Mouse (Mus musculus) limb, embryonic 11.5 days (tissue): ENCODE measurements at regions not wholly inside any gene's neighbourhood (a gene's known extent, or its start where the extent isn't known, plus 50 kb on each side); places are given as distances from the start of the nearest gene placed in this dataset.

Experiments
- ATAC-seq: fragments of 200-750 bp; cut with Nextera tagmentation; 2 replicates; pipeline ENCODE4 v1.8.0; 2017; ENCODE audit warnings: low read depth; ENCODE audit not compliant: insufficient number of reproducible peaks, low FRiP score, low TSS enrichment
- DNase-seq: peaks from one replicate; pipeline ENCODE4 v3.0.0-alpha.2; 2015; ENCODE audit warnings: low spot score
- H3K27ac ChIP-seq: fragments of 300-500 bp; sonication (generic); replicated peaks from 2 replicates; pipeline ENCODE4 v1.5.1; 2014; ENCODE audit warnings: low read depth, mild to moderate bottlenecking, low read length
- H3K27me3 ChIP-seq: fragments of 300-500 bp; sonication (generic); 2 replicates; pipeline ENCODE4 v1.6.1; 2014; ENCODE audit warnings: mild to moderate bottlenecking, low read length, mixed read lengths; ENCODE audit not compliant: control insufficient read depth, insufficient read depth
- H3K36me3 ChIP-seq: fragments of 300-500 bp; sonication (generic); 2 replicates; pipeline ENCODE4 v1.6.1; 2014; ENCODE audit warnings: mild to moderate bottlenecking, low read length, moderate library complexity, mixed read lengths; ENCODE audit not compliant: control insufficient read depth, insufficient read depth
- H3K4me1 ChIP-seq: fragments of 300-500 bp; sonication (generic); 2 replicates; pipeline ENCODE4 v1.6.1; 2014; ENCODE audit warnings: low read length, mixed read lengths; ENCODE audit not compliant: control insufficient read depth, insufficient read depth
- H3K4me2 ChIP-seq: fragments of 300-500 bp; sonication (generic); 2 replicates; pipeline ENCODE4 v1.6.1; 2014; ENCODE audit warnings: low read depth, mild to moderate bottlenecking, moderate library complexity; ENCODE audit not compliant: severe bottlenecking
- H3K4me3 ChIP-seq: fragments of 300-500 bp; sonication (generic); 2 replicates; pipeline ENCODE4 v1.5.1; 2014; ENCODE audit warnings: low read depth, low read length
- H3K9ac ChIP-seq: fragments of 300-500 bp; sonication (generic); 2 replicates; pipeline ENCODE4 v1.6.1; 2014; ENCODE audit warnings: mild to moderate bottlenecking, low read length
- H3K9me3 ChIP-seq: fragments of 300-500 bp; sonication (generic); 2 replicates; pipeline ENCODE4 v1.6.1; 2016; ENCODE audit warnings: low read length; ENCODE audit not compliant: control insufficient read depth
- WGBS: fragments of 180-500 bp; shearing (Covaris S2); extraction: QIAGEN DNeasy Blood & Tissue Kit; methylation state at CpG from one replicate; pipeline ENCODE4 v1.1.7; 2014; 5-methylcytosine and 5-hydroxymethylcytosine counted together

DNA sequence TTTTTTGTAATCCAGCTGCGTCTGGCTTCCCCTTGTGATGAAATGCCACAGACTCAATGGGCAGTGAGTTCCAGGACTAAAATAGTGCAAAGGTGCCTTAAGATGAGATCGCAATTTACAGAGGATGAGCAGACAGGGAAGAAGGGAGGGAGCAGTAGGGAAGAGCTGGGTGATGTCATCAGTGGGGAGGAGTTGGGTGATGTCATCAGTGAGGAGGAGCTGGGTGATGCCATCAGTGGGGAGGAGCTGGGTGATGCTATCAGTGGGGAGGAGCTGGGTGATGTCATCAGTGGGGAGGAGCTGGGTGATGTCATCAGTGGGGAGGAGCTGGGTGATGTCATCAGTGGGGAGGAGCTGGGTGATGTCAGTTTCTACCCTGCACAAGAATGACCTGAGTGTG is 84.4 kb upstream of the 4930583I09Rik start:
- Histone ChIP-seq H3K27ac (no peak overlapping the region), H3K9ac (no peak overlapping the region), H3K4me3 (no peak overlapping the region), H3K4me1 (peaks cover 9% of the 10 kb centered on the region), H3K4me2 (no peak overlapping the region), H3K36me3 (no peaks in the 10 kb centered on the region), H3K27me3 (no peaks in the 10 kb centered on the region), H3K9me3 (no peaks in the 10 kb centered on the region)
- 87% methylated on average over 2 of the region's 2 CpGs for WGBS
- ATAC-seq = no peak
- no peak for DNase-seq

DNA sequence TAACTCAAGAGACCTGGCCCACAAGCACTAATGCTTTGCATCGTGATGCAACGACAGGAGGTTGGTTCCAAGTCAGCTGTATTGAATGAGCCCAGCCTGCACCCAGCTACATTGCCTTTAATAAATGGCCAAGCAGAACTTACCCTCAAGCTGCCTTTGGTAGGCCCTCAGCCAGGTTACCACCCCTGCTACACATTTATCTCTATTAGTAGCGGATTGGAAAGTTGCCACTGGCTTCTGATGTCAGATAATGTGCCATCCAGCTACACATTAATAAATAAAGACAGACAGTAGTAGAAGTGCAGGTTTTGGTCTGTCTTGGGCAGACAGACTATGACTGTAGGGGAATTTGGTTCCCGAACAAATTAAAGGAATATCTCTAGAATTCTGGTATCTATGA is 82.0 kb upstream of the 4930583I09Rik start:
- DNase-seq = no peak
- H3K4me2 ChIP-seq = no peak overlapping the region
- no peak overlapping the region for H3K9ac ChIP-seq
- WGBS = 89% methylated on average over 4 of the region's 4 CpGs
- H3K27ac ChIP-seq = no peak overlapping the region
- H3K27me3 ChIP-seq = no peaks in the 10 kb centered on the region
- no peak for ATAC-seq
- H3K4me3 ChIP-seq = no peak overlapping the region
- no peaks in the 10 kb centered on the region for H3K9me3 ChIP-seq
- H3K4me1 ChIP-seq = peaks cover 14% of the 10 kb centered on the region
- H3K36me3 ChIP-seq = no peaks in the 10 kb centered on the region

DNA sequence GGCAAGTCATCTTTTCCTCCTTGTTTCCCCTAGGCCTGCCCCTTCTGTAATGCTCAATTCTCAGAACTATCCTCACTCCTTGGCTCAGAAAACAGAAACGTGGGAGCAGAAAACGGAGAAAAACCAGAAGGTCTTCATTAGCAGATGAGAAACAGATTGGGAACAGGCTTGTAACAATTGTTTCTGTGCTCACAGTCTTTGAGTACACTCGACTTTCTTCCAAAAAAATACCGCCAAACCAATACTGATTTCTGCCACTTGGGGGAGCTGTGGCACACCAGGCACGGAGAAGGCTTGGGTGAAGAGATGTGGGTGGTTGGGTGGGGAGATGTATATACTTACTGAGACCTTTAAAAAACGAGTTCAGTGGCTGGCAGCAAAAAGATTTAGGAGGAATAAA is 80.8 kb upstream of the 4930583I09Rik start:
- WGBS = 46% methylated on average over 6 of the region's 6 CpGs
- no peak overlapping the region for H3K4me2 ChIP-seq
- H3K27me3 ChIP-seq = no peaks in the 10 kb centered on the region
- H3K9ac ChIP-seq = no peak overlapping the region
- peaks cover 14% of the 10 kb centered on the region for H3K4me1 ChIP-seq
- no peaks in the 10 kb centered on the region for H3K36me3 ChIP-seq
- no peak overlapping the region for H3K4me3 ChIP-seq
- no peaks in the 10 kb centered on the region for H3K9me3 ChIP-seq
- H3K27ac ChIP-seq = no peak overlapping the region
- DNase-seq = peak; percentile 60
- ATAC-seq = no peak

DNA sequence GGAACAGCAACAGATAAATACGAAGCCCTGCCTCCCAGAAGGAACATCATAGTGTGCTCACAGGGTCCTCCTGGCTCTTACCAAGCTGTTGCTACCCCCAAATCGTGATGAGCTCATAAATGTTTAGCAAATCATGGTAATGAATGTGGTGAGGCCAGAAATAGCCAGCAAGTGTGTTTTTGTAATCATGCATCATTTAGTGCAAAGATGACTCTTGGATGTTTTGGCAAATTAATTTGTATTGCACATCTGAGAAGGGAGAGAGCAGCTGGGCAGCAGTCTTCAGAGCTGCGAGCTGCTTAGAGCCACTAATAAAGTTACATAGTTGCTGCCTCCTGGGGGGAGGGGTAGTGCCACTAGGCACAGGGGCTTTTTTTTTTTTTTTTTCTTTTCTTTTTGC is 79.8 kb upstream of the 4930583I09Rik start:
- WGBS = 34% methylated on average over 3 of the region's 3 CpGs
- Histone ChIP-seq H3K9me3 (no peaks in the 10 kb centered on the region), H3K27ac (no peak overlapping the region), H3K36me3 (no peaks in the 10 kb centered on the region), H3K27me3 (no peaks in the 10 kb centered on the region), H3K4me2 (no peak overlapping the region), H3K4me1 (peaks cover 14% of the 10 kb centered on the region), H3K9ac (no peak overlapping the region), H3K4me3 (no peak overlapping the region)
- peak; percentile 27 for DNase-seq
- no peak for ATAC-seq

DNA sequence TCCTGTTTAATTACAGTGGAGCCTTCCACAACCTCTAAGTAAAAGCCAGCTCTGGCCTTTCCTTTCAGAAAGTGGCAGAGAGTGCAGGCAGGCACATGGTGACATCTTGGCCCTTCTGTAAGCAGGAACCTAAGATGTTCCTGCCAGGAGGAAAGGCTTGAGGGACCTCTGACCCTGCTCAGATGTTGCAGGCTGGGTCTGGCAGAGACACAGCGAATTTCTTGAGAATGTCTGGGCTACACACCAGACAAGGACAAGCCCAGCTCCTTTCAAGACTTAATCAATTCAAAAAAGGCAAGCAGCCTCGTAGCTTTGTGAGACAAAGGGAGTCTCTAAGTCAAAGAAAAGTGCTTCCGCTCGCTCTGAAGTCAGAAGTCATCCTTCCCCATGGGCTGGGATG is 79.2 kb upstream of the 4930583I09Rik start:
- WGBS = 25% methylated on average over 4 of the region's 4 CpGs

DNA sequence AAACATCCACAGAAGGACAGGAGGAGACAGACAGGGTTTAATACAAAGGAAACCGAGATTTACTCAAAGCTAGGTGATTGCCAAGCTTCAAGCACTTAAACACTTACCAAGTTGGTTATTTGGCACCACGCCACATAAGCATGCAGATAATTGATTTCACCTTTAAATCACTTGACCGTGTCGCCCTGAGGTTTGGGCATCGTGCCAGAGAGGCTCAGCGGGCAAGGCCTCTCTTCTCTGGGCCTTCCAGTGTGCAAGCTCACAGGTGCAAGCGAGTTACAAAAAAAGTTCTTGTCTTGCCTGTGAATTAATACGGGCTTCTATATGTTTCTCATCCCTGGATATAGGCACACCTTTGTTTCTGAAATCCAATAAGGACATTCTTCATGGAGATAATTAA is 78.4 kb upstream of the 4930583I09Rik start:
- no peak for ATAC-seq
- H3K27me3 ChIP-seq = no peaks in the 10 kb centered on the region
- WGBS = 65% methylated on average over 8 of the region's 8 CpGs
- no peak overlapping the region for H3K27ac ChIP-seq
- no peak overlapping the region for H3K9ac ChIP-seq
- peak; percentile 30 for DNase-seq
- no peak overlapping the region for H3K4me2 ChIP-seq
- H3K36me3 ChIP-seq = no peaks in the 10 kb centered on the region
- peaks cover 14% of the 10 kb centered on the region for H3K4me1 ChIP-seq
- no peak overlapping the region for H3K4me3 ChIP-seq
- H3K9me3 ChIP-seq = no peaks in the 10 kb centered on the region

More for the DNA sequence above, 79.2 kb upstream of the 4930583I09Rik start:
- no peak overlapping the region for H3K27ac ChIP-seq
- H3K4me1 ChIP-seq = peaks cover 14% of the 10 kb centered on the region
- H3K4me2 ChIP-seq = no peak overlapping the region
- H3K4me3 ChIP-seq = no peak overlapping the region
- no peaks in the 10 kb centered on the region for H3K27me3 ChIP-seq
- H3K9ac ChIP-seq = no peak overlapping the region
- no peaks in the 10 kb centered on the region for H3K36me3 ChIP-seq
- no peaks in the 10 kb centered on the region for H3K9me3 ChIP-seq
- ATAC-seq (no peak), DNase-seq (peak; percentile 26)

DNA sequence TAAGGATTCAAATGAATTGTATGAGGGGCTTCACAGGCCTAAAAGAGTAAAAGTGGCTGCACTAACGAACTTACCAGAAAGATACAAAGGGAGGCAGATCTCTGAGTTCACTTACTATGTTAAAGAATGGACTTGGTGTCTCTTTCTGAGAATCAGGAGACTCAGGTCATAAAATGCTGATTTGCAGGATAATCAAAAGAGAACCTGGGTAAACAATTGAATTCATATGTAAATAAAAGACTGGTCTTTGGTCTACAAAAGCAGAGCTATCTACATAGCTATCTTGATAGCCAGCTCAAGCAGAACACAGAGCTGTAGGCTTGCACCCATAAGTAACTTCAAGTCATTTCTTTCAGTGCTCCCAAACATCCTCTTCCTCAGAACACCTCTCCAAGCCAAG is 72.8 kb upstream of the 4930583I09Rik start:
- ATAC-seq = no peak
- DNase-seq = no peak
- Histone ChIP-seq H3K9ac (no peak overlapping the region), H3K4me3 (no peak overlapping the region), H3K36me3 (no peaks in the 10 kb centered on the region), H3K9me3 (no peaks in the 10 kb centered on the region), H3K27ac (no peak overlapping the region), H3K4me1 (no peaks in the 10 kb centered on the region), H3K4me2 (no peak overlapping the region), H3K27me3 (no peaks in the 10 kb centered on the region)
- WGBS = 93% methylated on average over 1 of the region's 1 CpGs

DNA sequence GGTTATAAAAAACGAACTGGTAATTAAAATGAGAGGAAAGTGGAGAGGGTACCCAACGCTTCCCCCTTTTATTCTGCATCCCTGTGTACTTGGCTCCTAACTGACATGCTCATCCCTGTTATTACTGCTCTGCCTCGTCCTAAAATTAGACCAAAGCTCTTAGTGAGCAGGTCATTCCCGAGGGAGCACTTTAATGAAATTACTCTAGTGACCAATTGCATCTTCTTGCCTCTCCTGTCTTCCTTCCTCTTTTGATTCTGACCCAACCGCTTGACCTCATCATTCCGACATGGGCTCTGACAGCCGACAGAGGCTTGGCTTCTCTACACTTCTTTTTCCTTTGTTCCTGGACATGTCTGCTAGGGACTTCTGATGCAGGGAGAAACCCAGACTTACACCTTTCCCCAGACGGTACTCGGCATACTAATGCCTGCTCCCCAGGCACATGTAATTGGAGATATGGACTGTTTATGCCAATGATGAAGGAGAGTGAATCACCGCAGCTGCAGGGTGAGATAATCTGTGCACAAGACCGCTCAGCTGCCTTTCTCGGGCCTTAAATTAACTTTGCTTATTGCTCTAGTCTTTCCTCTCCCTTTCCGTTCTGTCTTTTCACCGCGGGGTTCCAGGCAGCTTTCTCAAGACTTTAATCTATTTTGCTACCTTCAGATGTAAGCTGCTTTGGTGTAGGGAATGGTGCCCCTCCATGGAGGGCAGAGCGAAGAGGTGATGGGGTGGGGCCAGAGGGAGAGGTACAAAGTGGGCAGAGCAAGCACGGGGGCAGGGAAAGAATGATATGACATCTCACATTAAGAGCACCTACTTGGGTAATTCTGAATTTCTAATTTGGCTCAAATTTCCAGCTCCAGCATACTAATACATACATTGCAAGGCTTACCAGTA is 66.1 kb upstream of the 4930583I09Rik start:
- Histone ChIP-seq H3K9ac (no peak overlapping the region), H3K4me2 (no peak overlapping the region), H3K9me3 (no peaks in the 10 kb centered on the region), H3K36me3 (no peaks in the 10 kb centered on the region), H3K27me3 (no peaks in the 10 kb centered on the region), H3K27ac (no peak overlapping the region), H3K4me1 (no peaks in the 10 kb centered on the region), H3K4me3 (no peak overlapping the region)
- 70% methylated on average over 17 of the region's 17 CpGs for WGBS
- ATAC-seq = no peak
- no peak for DNase-seq

DNA sequence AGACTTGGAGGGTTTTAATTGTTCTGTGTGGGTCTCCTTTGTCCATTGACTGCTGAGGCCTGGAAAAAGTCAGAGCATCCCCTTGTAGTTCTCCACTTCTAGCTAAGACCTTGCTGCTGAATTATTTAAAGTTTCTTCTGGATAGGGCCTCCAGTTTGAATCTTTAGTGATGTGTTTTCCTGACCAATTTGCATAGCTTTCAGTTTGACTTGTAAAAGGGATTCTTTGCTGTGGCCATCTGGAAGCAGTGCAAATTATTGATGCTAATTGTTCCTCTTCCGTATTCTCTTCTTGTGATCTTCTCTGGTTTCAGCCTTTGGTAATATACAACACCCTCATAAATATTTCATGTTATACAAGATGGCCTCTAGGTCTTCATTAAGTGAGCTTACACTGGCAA is 61.6 kb upstream of the 4930583I09Rik start:
- Histone ChIP-seq H3K36me3 (no peaks in the 10 kb centered on the region), H3K27ac (no peak overlapping the region), H3K9ac (no peak overlapping the region), H3K9me3 (no peaks in the 10 kb centered on the region), H3K4me3 (no peak overlapping the region), H3K4me2 (no peak overlapping the region), H3K27me3 (no peaks in the 10 kb centered on the region), H3K4me1 (no peaks in the 10 kb centered on the region)
- no peak for ATAC-seq
- DNase-seq = no peak
- WGBS = 48% methylated on average over 1 of the region's 1 CpGs
